ENCODE assay signal across 8 mouse cellular contexts in the genomic region with DNA sequence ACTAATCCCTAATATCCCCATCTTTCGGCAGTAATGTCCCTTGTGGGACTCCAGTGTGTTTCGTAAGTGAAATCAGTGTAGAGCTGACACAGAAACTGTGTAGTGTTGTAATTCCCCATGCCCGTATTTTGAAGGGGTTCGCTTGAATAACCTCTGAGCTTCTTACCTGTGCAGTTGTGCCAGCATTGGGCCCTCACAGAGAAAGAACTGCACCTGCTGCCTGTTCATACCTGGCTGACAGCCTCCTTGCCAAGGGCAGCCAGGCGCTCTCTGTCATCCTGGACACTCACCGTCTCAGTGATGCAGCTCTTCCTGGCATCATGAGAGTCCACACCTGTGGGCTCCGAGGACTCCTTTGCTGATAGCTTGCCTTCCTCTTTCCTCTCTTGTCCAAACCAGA. TPM values are rescaled to one million over a fixed set of nuclear protein-coding genes. Genes with fewer than 3 reads are reported as not detected.
DNase-seq lines count a peak whose midpoint lies in the region; ATAC-seq and TF ChIP-seq lines count a peak whose summit lies in the region.

No protein-coding gene starts in this region.

- H3K4me1 ChIP-seq in testis, adult 2 months (ENCODE audit: control insufficient read depth, insufficient read depth, low read length), result peaks cover 6% of the 10 kb centered on the region
- H3K4me1 ChIP-seq in liver, embryonic 12.5 days, result peaks cover 47% of the 10 kb centered on the region

- no peak for TF ChIP-seq POLR2A in testis, adult 2 months (IDR thresholded peaks at IDR 0.05; ENCODE audit: control insufficient read depth, low read depth, low read length)

- TF ChIP-seq CTCF in testis, adult 2 months (IDR thresholded peaks at IDR 0.05; ENCODE audit: control insufficient read depth, insufficient read depth, insufficient replicate concordance, low read depth, low read length), result no peak

- peak overlapping the region; percentile 95 for H3K4me3 ChIP-seq in testis, adult 2 months (ENCODE audit: control insufficient read depth, low read depth, low read length)
- peak overlapping the region; percentile 80 for H3K4me3 ChIP-seq in liver, embryonic 12.5 days

- DNase-seq in cerebellum, adult 11-12 months, result peak; percentile 69
- DNase-seq in testis, postnatal 14 days (ENCODE audit: low spot score), result no peak
- no peak for DNase-seq in spleen, postnatal 36 days (ENCODE audit: low spot score in 2 of 2)
- no peak for DNase-seq in T-cell, adult 2 months (ENCODE audit: low spot score)

- H3K27me3 ChIP-seq in testis, adult 2 months (ENCODE audit: control insufficient read depth, insufficient read depth, low read length), result no peaks in the 10 kb centered on the region
- H3K27me3 ChIP-seq in liver, embryonic 12.5 days (replicated peaks), result peaks cover 5% of the 10 kb centered on the region; the same call in 1 of the 2 replicates

- WGBS in liver, embryonic 12.5 days (ENCODE audit: insufficient replicate concordance), result 68% methylated on average over 7 of the region's 7 CpGs

- no peaks in the 10 kb centered on the region for H3K9me3 ChIP-seq in liver, embryonic 12.5 days (replicated peaks)

- H3K36me3 ChIP-seq in testis, adult 2 months (ENCODE audit: control insufficient read depth, insufficient read depth, low read length), result no peaks in the 10 kb centered on the region
- H3K36me3 ChIP-seq in liver, embryonic 12.5 days, result peaks cover 9% of the 10 kb centered on the region; the same call in 1 of the 2 replicates

- peak overlapping the region; percentile 93 for H3K9ac ChIP-seq in liver, embryonic 12.5 days

- peak overlapping the region; percentile 98 for H3K4me2 ChIP-seq in liver, embryonic 12.5 days

- no peak for ATAC-seq in cerebellum, adult (ENCODE audit: insufficient number of reproducible peaks, low FRiP score, low TSS enrichment)
- no peak for ATAC-seq in liver, embryonic 12.5 days
- ATAC-seq in frontal cortex, adult (ENCODE audit: low TSS enrichment), result no peak

- no peak overlapping the region for H3K27ac ChIP-seq in testis, adult 2 months (ENCODE audit: control insufficient read depth, insufficient read depth, low read depth, low read length)
- peak overlapping the region; percentile 89 for H3K27ac ChIP-seq in liver, embryonic 12.5 days

RNA-seq across cellular contexts. Expression of a gene that starts 1.3 kb away (rescaled TPM):
- 21.7 and 29.2 TPM in 2 replicates for polyA plus RNA-seq in testis, adult 2 months (2012; rRNA removed)
- polyA plus RNA-seq in liver, embryonic 12.5 days (2016; fragmentation: Nextera tagmentation; extraction: Ambion mirVana), result 10.5 and 12.8 TPM in 2 replicates

RNA-seq across cellular contexts. Expression of a gene that starts 30.0 kb away (rescaled TPM):
- 1.3 and 2.0 TPM in 2 replicates for polyA plus RNA-seq in testis, adult 2 months (2012; rRNA removed)
- polyA plus RNA-seq in liver, embryonic 12.5 days (2016; fragmentation: Nextera tagmentation; extraction: Ambion mirVana), result 0.11 and 0.37 TPM in 2 replicates
